Mouse (Mus musculus) ovary, adult 2 months (tissue): ENCODE data around the gene Cerk. TPM values are rescaled to one million over a fixed set of nuclear protein-coding genes. Genes with fewer than 3 reads are reported as not detected.

Source experiments
- polyA plus RNA-seq: library from polyadenylated mRNA; depleted of rRNA; stranded (reverse); fragments of >200 nt; gene quantifications from 2 replicates; pipeline ENCODE4 v1.2.3, GENCODE M21; 2012; rRNA removed

Gene Cerk
- polyA plus RNA-seq = 30.6 and 31.5 TPM in 2 replicates

GRCm38 (mm10) chr15:86185689-86186569 is at the start of gene Cerk:
Cerk (minus strand) TSS chr15:86186141.

GRCm38 (mm10) chr15:86213753-86214548 is 28.0 kb upstream of the Cerk start, which contains the start of gene Tbc1d22a:
Tbc1d22a (plus strand) TSS chr15:86214459.

Other genes starting within 250 kb of the Cerk start
- gene Celsr1, start 152.4 kb downstream of the Cerk start, polyA plus RNA-seq = 30.3 and 37.2 TPM in 2 replicates
- 26.4 and 26.9 TPM in 2 replicates for gene Gramd4, start 128.4 kb downstream of the Cerk start, polyA plus RNA-seq
- gene Tbc1d22a, start 28.3 kb upstream of the Cerk start, polyA plus RNA-seq = 34.2 and 34.9 TPM in 2 replicates